Mouse (Mus musculus) brain, embryonic 18.5 days (tissue): ENCODE data around the gene Tmem94.

Source experiments
- DNase-seq: peaks from one replicate; pipeline ENCODE4 v3.0.0-alpha.2; 2012; ENCODE audit warnings: low read depth, low spot score

Tmem94 gene

GRCm38 (mm10) chr11:115807971-115808370 is 42.7 kb downstream of the Tmem94 start:
- DNase-seq, result no peak

DNA sequence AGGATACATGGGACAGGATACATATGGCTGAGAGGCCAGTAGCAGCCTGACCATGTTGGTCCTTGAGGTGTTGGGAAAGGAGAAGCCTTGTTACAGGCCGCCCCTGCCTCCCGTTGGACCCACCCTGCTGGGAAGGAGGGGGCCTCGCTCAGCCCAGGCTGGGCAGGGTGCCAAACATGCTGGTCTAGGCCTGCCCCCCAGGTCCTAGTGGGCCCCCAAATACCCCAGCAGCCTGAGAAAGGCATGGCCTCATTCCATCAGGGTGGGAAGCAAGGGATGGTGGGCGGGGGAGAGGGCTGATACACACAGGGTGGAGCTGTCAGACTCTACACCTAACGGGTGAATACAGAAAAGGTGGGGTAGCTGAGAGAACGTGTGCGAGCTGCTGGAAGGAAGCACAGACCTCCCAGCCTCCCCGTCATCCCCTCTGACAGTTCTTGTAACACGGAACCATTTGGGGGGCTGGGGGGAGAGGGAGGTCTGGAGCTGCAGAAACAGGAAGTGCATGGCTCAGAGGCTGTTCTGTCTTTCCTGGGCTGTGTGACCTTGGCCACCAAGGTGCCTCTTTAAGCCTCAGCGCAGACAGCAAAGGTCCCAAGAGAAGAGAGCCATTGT is 43.6 kb downstream of the Tmem94 start:
- no peak for DNase-seq

DNA sequence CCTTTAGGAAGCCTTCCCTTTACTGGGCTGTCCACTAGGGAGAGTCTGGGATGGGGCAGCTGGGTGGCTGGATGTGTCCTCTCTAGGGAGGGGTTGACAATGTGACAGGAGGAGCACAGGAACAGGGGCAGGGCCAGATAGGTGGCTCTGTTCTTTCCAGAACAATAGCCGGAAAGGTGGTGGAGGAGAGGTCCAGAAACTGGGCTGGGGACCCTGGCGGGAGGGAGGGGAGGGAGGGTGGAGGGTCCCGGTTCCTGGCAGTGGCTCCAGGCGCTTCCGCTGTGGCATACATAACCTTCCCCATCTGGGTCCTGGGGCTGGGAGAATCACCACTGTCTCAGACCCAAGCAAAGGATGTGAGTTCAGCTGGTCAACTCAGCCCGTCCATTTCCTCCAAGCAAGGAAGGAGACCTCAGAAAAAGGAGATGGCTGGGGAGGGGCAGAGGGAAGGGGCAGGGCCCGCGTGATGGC is 44.1 kb downstream of the Tmem94 start:
- no peak for DNase-seq

DNA sequence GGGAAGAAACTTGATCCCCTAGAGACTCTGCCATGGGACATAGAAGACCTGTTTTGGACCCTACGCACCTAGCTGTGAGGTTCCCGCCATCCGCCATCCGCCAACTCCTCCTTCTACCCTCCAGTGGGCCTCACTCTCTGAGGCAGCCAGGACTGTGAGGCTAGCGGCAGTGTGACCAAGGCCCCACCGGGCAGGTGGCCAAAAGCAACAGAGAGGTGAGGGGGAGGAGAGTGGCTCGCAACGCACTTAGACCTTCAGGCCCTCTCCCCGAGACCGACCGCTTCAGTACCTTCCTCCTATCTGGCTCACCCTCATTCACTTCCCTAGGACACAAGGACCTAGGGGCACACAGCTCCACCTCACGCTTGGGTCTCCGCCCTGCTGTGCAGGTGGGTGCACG is 45.1 kb downstream of the Tmem94 start:
- no peak for DNase-seq

GRCm38 (mm10) chr11:115811381-115812093 is 46.3 kb downstream of the Tmem94 start:
- DNase-seq, result no peak

- no peak for DNase-seq
These were observed 46.9 kb downstream of the Tmem94 start for GRCm38 (mm10) chr11:115812095-115812494.

GRCm38 (mm10) chr11:115812533-115813420 is 47.5 kb downstream of the Tmem94 start:
- DNase-seq, result no peak

GRCm38 (mm10) chr11:115813507-115814296 is 48.5 kb downstream of the Tmem94 start, which contains the start of gene Caskin2:
TSS of gene Caskin2 (minus strand) at chr11:115813639.
- DNase-seq, result peak; percentile 78

DNA sequence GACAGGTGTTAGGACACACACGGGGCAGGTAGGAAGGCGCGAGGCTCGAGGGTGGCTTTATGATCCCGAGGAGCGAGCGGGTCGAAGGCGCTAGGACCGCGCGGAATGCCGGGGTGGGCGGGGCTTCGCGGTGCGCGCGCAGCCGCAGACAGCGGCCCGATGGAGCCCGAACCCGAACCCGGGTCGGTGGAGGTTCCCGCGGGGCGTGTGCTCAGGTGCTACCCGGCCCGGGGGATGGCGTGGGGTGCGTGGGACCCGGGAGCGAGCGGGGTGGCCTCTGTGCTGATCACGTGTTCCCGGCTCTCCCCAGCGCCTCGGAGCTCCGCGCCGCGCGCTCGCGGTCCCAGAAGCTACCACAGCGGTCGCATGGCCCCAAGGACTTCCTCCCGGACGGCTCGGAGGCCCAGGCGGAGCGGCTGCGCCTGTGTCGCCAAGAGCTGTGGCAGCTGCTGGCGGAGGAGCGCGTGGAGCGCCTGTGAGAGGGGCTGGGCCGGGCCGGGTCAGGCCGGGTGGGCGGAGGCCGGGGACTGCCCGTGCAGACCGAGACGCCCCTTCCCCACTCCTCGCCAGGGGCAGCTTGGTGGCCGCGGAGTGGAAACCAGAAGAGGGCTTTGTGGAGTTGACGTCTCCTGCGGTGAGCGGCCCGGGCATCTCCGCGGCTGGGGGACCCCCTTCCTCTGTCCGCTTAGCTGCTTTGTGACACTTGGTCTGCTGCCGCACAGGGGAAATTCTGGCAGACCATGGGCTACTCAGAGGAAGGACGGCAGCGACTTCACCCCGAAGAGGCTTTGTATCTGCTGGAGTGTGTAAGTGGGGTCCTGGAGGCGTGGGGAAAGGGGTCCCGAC is 49.6 kb downstream of the Tmem94 start, which contains the start of gene Tsen54:
Tsen54 (plus strand) TSS at position 120 of the 846 bp plus-strand sequence.
- DNase-seq, result no peak

GRCm38 (mm10) chr11:115817331-115817730 is 52.1 kb downstream of the Tmem94 start:
- no peak for DNase-seq

DNA sequence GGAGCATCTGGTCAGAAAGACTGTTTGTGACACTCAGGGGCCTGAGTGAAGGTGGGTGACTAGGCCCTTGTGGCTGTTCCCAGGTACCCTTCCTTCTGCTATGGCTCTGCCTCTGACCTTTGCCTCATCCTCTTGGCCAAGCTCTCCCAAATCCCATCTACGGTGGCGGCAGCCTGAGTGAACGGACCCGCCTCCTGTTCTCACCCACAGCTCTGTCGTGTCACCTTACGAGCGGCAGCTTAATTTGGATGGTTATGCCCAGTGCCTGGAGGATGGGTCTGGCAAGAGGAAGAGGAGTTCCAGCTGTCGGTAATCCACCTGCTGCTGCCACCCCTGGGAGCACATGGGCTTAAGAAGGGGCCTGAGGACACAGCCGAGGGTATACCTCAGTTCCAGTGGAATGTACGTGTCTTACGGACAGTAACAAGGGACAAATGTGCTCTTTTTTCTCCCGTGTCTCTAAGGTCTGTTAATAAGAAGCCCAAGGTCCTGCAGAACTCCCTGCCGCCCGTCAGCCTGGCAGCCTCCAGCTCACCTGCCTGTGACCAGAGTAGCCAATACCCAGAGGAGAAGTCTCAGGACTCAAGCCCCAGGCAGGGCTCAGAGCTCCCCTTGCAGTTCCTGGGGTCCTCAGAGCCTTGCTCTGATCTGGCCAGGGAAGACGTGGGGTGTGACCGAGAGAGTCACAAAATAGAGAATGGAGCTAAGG is 54.8 kb downstream of the Tmem94 start:
- no peak for DNase-seq

- DNase-seq, result no peak
These were observed 55.8 kb downstream of the Tmem94 start for GRCm38 (mm10) chr11:115821001-115821400.

DNA sequence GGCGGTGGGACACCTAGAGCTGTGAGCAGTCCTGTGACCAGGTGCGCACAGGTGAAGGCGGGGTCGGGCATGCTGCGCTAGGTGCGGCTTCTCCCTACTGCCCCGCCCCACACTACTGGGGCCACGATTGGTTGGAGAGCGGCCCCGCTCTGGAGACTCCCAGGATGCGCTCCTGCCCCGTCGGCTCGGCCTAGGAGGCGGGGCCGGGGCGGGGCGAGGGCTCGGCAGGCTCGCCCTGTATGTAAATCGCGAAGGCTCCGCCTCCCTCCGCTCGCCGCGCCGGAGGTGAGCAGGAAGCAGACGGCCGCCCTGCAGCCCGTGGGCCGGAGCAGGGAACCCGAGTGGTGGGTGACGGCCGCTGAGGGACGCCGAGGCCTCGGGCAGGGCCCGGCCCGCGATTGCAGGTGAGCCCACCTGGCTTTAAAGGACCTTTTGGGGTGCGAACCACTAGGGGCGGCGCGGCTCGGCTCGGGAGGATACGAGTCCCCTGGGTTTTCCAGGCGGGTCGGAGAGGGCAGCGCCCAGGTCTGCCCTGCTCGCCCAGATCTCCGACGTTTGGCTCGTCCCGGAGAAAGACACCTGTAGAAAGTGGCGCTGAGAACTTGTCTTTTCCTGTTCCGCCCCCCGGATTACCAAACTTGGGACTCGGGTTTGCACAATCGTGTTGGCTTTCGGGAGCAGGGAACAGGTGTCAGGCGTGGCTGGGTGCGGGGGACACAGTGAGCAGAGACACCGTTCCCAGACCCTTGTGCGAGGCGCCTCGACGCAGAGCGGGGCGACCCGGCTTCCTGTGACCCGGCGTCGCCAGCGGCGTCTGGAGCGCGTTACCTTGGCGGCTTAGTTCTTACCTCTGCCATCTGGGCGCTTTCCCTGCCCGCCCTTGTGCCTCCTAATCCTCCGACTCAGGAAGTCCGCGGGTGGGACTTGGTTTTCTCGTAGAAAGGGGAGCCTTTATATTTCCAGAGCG is 58.8 kb downstream of the Tmem94 start, which contains the start of gene Llgl2:
Llgl2 (plus strand) TSS at position 276 of the 967 bp plus-strand sequence.
- DNase-seq, result no peak

DNA sequence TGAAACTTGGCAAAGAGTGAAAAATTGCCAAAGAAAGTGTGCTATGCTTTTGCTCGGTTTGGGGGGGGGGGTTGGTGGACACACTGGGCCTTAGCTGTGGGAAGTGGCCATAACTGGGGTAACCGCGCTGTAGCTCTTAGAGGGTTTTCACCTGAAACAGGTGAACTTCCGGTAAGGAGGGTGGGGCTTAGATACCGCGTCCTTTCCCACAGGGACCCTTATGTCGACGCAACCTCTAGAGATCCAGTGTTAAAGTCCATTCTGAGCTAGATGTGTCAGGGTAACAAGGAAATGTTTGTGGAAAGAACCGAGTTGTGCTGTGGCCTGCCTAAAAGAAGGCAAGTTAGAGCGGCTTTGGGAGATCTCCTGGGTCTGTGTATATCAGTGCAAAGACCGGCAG is 59.6 kb downstream of the Tmem94 start:
- DNase-seq, result no peak

DNA sequence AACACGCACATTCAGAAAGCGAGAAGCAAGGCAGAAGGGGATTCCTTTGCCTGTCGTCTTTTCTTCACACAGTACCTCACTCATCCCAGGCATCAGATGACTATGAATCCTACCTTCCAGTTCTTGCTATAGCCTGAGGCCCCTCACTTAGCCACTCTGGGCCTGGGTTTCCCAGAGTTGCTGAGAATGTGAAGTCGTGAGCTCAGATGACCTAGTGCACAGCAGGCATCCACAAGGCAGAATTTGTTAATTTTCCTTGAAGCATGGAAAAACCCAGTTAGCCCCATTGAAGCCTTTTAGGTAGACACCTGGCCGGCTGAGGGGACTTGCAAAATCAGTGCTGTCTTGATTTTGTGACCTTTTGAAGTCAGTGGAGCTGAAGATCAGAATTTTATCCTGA is 61.3 kb downstream of the Tmem94 start:
- no peak for DNase-seq

DNA sequence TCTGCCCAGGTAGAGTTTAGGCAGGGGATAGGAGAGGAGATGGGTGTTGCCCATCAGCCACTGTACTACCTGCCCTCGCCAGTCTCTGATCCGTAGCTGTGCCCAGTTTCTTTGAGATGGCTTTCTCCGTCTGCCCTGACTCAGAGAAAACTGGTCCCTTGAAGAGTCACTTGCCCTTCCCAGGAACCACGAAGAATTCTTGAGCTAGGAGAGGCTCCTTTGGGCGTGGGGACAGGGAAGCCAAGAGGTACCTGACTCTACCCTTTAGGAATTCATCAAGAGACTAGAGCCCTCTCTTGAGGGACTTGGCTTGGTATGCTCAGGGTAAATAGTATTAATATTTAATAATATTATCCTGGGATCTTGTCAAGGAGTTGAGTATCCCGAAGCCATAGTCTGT is 62.4 kb downstream of the Tmem94 start:
- DNase-seq, result no peak

DNA sequence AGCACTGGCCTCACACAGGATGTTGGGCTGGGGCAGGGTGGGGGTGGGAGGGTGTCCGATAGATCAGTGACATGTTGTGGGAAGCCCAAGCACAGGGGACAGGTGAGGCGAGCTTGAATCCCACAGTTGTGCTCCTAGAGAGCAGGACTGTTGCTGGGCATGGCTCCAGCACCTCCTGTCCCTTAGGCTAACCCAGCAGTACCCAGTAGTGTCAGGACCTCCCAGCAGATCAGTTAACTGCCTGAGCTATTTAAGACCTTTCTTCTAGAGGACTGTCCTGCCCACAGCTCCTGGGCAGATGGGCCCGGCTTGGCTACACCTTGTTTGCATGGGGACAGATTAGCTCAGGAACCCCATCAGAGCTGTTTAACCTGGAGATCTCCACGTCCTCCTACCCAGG is 63.8 kb downstream of the Tmem94 start:
- no peak for DNase-seq

GRCm38 (mm10) chr11:115830550-115831325 is 65.5 kb downstream of the Tmem94 start:
- DNase-seq, result no peak
